Mouse (Mus musculus): ENCODE results near the gene Foxo1.

Foxo1 gene

DNA sequence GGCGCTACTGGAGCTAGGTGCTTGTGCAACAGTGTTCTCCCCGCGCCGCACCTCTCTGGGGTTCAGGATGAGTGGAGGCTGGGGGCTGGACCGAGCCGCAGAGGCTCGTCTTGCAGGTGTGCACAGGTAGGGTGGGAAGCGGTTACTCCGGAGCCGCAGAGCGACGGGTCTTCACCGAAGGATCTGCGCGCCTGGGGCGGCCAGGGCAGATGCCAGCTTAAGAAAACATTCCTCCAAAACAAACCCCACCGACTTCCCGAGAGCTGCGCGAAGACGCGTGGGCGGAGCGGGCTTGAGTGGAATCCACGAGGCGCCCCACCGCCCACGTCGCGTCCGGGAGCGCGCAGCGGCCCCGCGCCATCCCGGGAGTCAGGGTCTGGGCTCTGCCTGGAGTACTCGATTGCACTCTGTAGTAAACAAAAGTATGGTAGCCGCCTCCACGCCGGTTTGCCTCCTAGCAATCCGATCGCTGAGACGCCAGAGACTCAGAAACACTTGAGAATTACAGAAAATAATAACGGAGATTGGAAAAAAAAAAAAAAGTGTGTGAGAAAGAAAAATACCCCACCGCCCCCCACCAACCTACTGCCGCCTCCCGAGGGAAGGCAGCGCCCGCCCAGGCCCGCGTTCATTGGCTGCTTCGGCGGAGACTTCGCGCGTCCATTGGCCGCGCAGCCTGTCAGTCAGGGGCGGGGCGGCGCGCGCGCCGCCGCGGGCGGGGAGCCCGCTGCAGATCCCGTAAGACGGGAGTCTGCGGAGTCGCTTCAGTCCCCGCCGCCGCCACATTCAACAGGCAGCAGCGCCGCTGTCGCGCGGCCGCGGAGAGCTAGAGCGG is at the start of gene Foxo1:
Gene Foxo1, plus strand, starts transcription at position 685 of the 835 bp plus-strand sequence.
- DNase-seq (ENCODE audit: low read depth, low spot score): peak; percentile 65

- DNase-seq (ENCODE audit: low read depth, low spot score): no peak
Observed at GRCm38 (mm10) chr3:52218864-52219263, 49.3 kb upstream of the Foxo1 start.

GRCm38 (mm10) chr3:52221082-52221481 is 47.1 kb upstream of the Foxo1 start:
- DNase-seq (ENCODE audit: low read depth, low spot score): no peak

GRCm38 (mm10) chr3:52221931-52222330 is 46.2 kb upstream of the Foxo1 start:
- no peak for DNase-seq (ENCODE audit: low read depth, low spot score)

GRCm38 (mm10) chr3:52236488-52236887 is 31.6 kb upstream of the Foxo1 start:
- DNase-seq (ENCODE audit: low read depth, low spot score): no peak

- DNase-seq (ENCODE audit: low read depth, low spot score): no peak
Observed at GRCm38 (mm10) chr3:52237136-52237535, 31.0 kb upstream of the Foxo1 start.

GRCm38 (mm10) chr3:52241062-52241461 is 27.1 kb upstream of the Foxo1 start:
- no peak for DNase-seq (ENCODE audit: low read depth, low spot score)

GRCm38 (mm10) chr3:52242457-52243105 is 25.6 kb upstream of the Foxo1 start:
- no peak for DNase-seq (ENCODE audit: low read depth, low spot score)

- no peak for DNase-seq (ENCODE audit: low read depth, low spot score)
Observed at GRCm38 (mm10) chr3:52243271-52244021, 24.7 kb upstream of the Foxo1 start.

DNA sequence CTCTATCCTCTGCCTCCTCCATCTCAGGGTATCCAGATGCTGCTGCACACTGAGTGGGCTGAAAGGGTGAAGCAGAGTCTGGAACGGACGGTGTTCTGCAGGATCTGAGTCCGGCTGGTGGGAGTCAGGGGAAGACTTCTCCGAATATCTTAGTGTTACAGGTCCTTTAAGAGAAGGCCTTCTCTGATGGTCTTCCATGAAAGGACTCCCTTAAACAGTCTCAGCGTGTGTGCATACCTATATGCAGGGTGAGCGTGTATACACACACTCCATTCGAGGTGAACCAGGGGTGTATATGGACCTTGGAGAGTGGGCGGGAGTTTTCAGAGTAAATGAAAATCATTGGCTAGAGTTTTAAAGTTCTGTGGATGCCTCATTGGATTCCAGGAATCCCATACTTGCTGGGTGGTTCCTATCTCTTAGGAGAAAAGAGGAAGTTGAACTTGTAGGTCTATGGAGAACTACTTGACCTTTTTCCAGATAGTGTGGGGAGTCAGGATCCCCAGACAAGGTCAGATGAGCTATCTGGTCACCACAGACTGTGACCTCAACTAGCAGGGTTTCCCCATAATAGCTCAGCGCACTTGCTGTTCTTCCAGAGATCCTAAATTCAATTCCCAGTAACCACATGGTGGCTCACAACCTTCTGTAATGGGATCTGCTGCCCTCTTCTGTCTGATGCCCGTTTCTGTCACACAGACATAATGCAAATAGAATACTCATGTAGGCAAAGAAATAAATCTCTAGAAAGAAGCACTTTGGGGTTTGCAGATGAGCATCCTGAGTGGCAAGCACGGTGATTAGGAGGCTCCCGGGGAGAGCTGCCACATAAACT is 21.9 kb upstream of the Foxo1 start:
- no peak for DNase-seq (ENCODE audit: low read depth, low spot score)

DNA sequence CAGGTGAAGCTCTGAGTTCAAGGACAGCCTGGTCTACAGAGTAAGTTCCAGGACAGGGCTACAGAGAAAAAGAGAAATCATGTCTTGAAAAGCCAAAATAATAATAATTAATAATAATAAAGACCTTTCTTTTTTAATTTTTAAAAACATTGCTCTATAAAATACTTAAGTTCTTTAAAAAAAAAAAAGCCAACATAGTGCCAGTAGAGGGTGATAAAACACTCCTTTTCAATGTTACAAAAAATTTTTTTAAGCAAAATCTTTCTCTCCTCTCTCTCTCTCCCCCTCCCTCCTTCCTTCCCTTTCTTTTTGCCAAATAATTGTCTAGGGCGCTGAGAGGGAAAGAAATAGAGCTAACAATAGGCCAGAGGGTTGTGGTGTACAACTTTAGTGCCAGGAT is 17.0 kb upstream of the Foxo1 start:
- DNase-seq (ENCODE audit: low read depth, low spot score): no peak

GRCm38 (mm10) chr3:52253656-52254461 is 14.3 kb upstream of the Foxo1 start:
- no peak for DNase-seq (ENCODE audit: low read depth, low spot score)

- DNase-seq (ENCODE audit: low read depth, low spot score): no peak
Observed at GRCm38 (mm10) chr3:52254496-52254895, 13.6 kb upstream of the Foxo1 start.

- DNase-seq (ENCODE audit: low read depth, low spot score): no peak
Observed at GRCm38 (mm10) chr3:52257782-52258441, 10.2 kb upstream of the Foxo1 start.

GRCm38 (mm10) chr3:52258532-52258931 is 9.6 kb upstream of the Foxo1 start:
- no peak for DNase-seq (ENCODE audit: low read depth, low spot score)

DNA sequence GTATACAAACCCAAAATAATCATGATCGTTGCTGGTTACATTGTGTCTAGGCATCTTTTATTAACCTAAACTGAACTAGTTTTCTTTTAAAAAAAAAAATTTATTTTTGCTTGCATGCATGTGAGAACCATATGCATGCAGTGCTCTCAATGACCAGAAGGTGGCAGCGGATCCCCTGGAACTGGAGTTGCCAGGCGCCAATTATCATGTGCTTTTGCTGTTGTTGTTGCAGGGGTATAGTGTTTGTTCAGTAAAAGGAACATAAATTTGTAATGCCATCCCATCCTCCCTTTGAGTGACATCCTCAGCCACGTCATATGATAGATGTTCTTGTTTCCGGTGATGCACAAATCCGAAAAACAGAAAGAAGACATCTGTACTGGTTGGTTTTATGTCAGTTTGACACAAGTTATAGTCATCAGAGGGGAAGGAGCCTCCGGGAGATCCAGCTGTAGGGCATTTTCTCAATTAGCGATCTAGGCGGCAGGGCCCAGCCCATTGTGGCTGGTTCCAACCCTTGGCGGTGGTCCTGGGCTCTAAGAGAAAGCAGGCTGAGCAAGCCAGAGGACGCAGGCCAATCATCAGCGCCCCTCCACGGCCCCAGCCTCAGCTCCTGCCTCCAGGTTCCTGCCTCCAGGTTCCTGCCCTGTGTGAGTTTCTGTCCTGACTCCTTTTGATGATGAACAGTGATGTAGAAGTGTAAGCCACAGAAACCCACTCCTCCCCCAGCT is 5.5 kb upstream of the Foxo1 start:
- peak; percentile 28 for DNase-seq (ENCODE audit: low read depth, low spot score)

GRCm38 (mm10) chr3:52264354-52264753 is 3.8 kb upstream of the Foxo1 start:
- DNase-seq (ENCODE audit: low read depth, low spot score): peak; percentile 42

DNA sequence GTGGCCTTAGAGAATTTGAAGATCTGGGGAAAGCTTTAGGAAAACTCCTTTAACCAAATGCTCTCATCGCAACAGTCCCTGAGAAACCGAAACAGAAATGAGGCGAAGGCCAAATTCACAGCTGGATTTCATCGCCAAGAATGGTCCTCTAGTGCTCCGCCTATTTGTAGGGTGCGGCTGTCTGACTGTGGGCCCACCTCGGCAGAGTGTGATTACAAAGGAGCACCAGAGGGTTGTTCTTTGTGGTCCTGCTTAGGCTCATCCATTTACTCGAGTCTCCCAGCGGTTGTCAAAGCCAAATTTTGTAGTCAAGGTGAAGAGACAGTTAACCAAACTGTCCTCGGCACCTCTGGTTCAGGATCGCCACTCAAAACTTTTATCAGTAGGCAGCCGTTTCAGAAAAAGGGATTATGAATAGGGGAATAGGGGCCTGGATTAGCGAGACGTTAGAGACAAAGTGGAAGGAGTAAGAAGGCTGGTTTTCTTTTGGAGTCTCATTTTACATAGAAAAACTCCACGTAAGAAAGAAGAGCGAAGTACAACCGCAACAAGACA is 1.5 kb upstream of the Foxo1 start:
- DNase-seq (ENCODE audit: low read depth, low spot score): no peak

DNA sequence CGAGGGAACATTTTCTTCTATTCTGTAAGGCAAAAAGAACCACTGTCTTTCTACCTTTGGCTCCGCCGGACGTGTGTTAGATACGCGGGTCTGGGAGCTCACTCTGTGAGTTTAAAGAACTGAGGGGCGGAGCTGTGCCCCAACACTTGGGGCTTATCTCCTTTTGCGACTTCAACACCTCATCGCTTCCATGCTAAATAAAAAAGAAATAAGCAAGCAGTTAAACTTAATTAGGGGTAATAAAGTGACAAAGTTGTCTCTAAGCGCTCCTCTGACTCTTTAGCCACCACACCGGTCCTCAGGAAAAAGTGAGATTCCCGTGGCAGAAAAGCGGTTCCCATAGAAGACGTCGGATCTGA is 864 bp upstream of the Foxo1 start:
- no peak for DNase-seq (ENCODE audit: low read depth, low spot score)

GRCm38 (mm10) chr3:52268487-52268736 is 276 bp downstream of the Foxo1 start:
- DNase-seq (ENCODE audit: low read depth, low spot score): no peak
